Mouse (Mus musculus): Measurements from ENCODE around the gene Xpot.

DNA sequence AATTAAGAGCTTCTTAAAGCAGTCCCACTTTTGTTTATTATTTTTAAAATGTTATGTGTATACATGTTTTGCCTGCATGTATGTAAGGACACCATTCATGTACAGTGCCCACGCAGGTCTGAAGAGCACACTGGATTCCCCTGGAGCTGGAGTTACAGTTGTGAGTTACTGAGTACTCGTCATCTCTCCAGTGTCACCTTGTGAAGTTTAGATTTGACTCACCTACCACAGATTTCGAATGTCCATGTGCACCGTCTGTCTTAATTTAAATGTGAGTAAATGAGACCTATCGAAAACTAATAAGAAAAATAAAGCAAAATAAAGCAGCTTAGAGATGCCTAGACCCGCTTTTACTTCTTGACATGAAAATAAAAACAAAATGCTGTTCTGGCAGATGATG, 10.1 kb upstream of the Xpot start:
- TF ChIP-seq POLR2A (IDR thresholded peaks at IDR 0.05; ENCODE audit: borderline replicate concordance, insufficient read depth, low read length), result no peak
- no peak for TF ChIP-seq CTCF (IDR thresholded peaks at IDR 0.05; ENCODE audit: borderline replicate concordance, insufficient read depth, low read depth, low read length)
